Mouse (Mus musculus) CH12.LX (cell line): ENCODE measurements at regions not wholly inside any gene's neighbourhood (a gene's known extent, or its start where the extent isn't known, plus 50 kb on each side); places are given as distances from the start of the nearest gene placed in this dataset.

Experiments used
- DNase-seq: peaks from one replicate; pipeline ENCODE4 v3.0.0-alpha.2; 2013; ENCODE audit errors: extremely low read depth
- H3K27ac ChIP-seq: 2 replicates; pipeline ENCODE4 v1.5.1; 2012; ENCODE audit warnings: low read depth, mild to moderate bottlenecking, control low read depth, moderate library complexity; ENCODE audit not compliant: insufficient read depth
- H3K27me3 ChIP-seq: replicated peaks from 2 replicates; pipeline ENCODE3; 2012; ENCODE audit warnings: inconsistent platforms
- H3K36me3 ChIP-seq, 2 experiments: replicated peaks in 1 of 2; 2 replicates each; pipeline versions ENCODE3 to v1.6.1; 2012; ENCODE audit warnings: inconsistent platforms in 1 of 2, low read length in 1 of 2, mild to moderate bottlenecking in 1 of 2, mixed read lengths in 1 of 2, moderate library complexity in 1 of 2; ENCODE audit not compliant: control insufficient read depth in 1 of 2, insufficient read depth in 1 of 2
- H3K4me1 ChIP-seq, 2 experiments: 2 replicates each; pipeline ENCODE4 v1.6.1; 2012; ENCODE audit warnings: inconsistent platforms in 1 of 2, moderate library complexity in 1 of 2; ENCODE audit not compliant: insufficient read depth in 2 of 2, control insufficient read depth in 1 of 2
- H3K4me2 ChIP-seq: 2 replicates; pipeline ENCODE4 v1.6.1; 2012; ENCODE audit warnings: low read depth, mild to moderate bottlenecking, control low read depth; ENCODE audit not compliant: poor library complexity, insufficient read depth, severe bottlenecking
- H3K4me3 ChIP-seq, 3 experiments: fragments of 150-350 bp in 1 of 3; sonication (generic) in 1 of 3; replicated peaks in 1 of 3; 2 replicates each; pipeline versions ENCODE3 to v1.5.1; 2011 to 2012; ENCODE audit warnings: low read depth in 2 of 3, low read length in 2 of 3, mild to moderate bottlenecking in 2 of 3, moderate library complexity in 2 of 3, control low read depth in 1 of 3, improper control_type of control experiment in 1 of 3, inconsistent platforms in 1 of 3, mixed read lengths in 1 of 3; ENCODE audit not compliant: poor library complexity in 1 of 3
- H3K79me2 ChIP-seq: replicated peaks from 2 replicates; pipeline ENCODE4 v1.6.1; 2012; ENCODE audit warnings: mild to moderate bottlenecking, moderate library complexity; ENCODE audit not compliant: control insufficient read depth, poor library complexity, insufficient read depth, severe bottlenecking; ENCODE audit errors: extremely low read depth
- H3K9ac ChIP-seq: 2 replicates; pipeline ENCODE4 v1.6.1; 2012; ENCODE audit warnings: low read depth, mild to moderate bottlenecking, control low read depth, moderate library complexity; ENCODE audit not compliant: insufficient read depth
- H3K9me3 ChIP-seq: replicated peaks from 2 replicates; pipeline ENCODE3; 2012; ENCODE audit warnings: low read length, inconsistent platforms, mixed read lengths
- CHD1 ChIP-seq: IDR thresholded peaks from 2 replicates; pipeline ENCODE4 v1.6.1; 2012; ENCODE audit warnings: low read depth, low read length, improper control_type of control experiment, inconsistent platforms
- E2F4 ChIP-seq: IDR thresholded peaks from 2 replicates; pipeline ENCODE4 v1.6.1; 2011; ENCODE audit warnings: low read depth, low read length, improper control_type of control experiment; ENCODE audit not compliant: insufficient replicate concordance
- GABPA ChIP-seq: IDR thresholded peaks from 2 replicates; pipeline ENCODE4 v1.6.1; 2012; ENCODE audit warnings: low read depth, low read length, improper control_type of control experiment, inconsistent platforms; ENCODE audit not compliant: insufficient replicate concordance
- MAX ChIP-seq: IDR thresholded peaks from 2 replicates; pipeline ENCODE4 v1.6.1; 2011; ENCODE audit warnings: low read length, improper control_type of control experiment
- MEF2A ChIP-seq: IDR thresholded peaks from 2 replicates; pipeline ENCODE4 v1.6.1; 2014; ENCODE audit warnings: low read depth, mild to moderate bottlenecking, inconsistent platforms, low read length, improper control_type of control experiment, borderline replicate concordance
- MXI1 ChIP-seq: IDR thresholded peaks from 2 replicates; pipeline ENCODE4 v1.6.1; 2011; ENCODE audit warnings: mild to moderate bottlenecking, low read depth, low read length, improper control_type of control experiment
- MYC ChIP-seq: IDR thresholded peaks from 2 replicates; pipeline ENCODE4 v1.6.1; 2011; ENCODE audit warnings: low read depth, mild to moderate bottlenecking, improper control_type of control experiment, low read length
- NRF1 ChIP-seq: IDR thresholded peaks from 2 replicates; pipeline ENCODE4 v1.6.1; 2014; ENCODE audit warnings: low read depth, mild to moderate bottlenecking, inconsistent platforms, low read length, improper control_type of control experiment, moderate library complexity
- PAX5 ChIP-seq: IDR thresholded peaks from 2 replicates; pipeline ENCODE4 v1.6.1; 2012; ENCODE audit warnings: low read length, inconsistent platforms, mixed read lengths
- TBP ChIP-seq: conservative IDR thresholded peaks from 2 replicates; pipeline ENCODE4 v1.6.1; 2011; ENCODE audit warnings: low read depth, low read length, improper control_type of control experiment
- TCF12 ChIP-seq: IDR thresholded peaks from 2 replicates; pipeline ENCODE4 v1.6.1; 2014; ENCODE audit warnings: low read depth, mild to moderate bottlenecking, inconsistent platforms, low read length, improper control_type of control experiment
- UBTF ChIP-seq: IDR thresholded peaks from 2 replicates; pipeline ENCODE4 v1.6.1; 2012; ENCODE audit warnings: low read depth, mild to moderate bottlenecking, inconsistent platforms, low read length, improper control_type of control experiment, moderate library complexity
- USF1 ChIP-seq: IDR thresholded peaks from 2 replicates; pipeline ENCODE4 v1.6.1; 2014; ENCODE audit warnings: low read depth, mild to moderate bottlenecking, inconsistent platforms, low read length, improper control_type of control experiment
- ZKSCAN1 ChIP-seq: IDR thresholded peaks from 2 replicates; pipeline ENCODE4 v1.6.1; 2012; ENCODE audit warnings: low read depth, inconsistent platforms, low read length, improper control_type of control experiment, borderline replicate concordance
- ZMIZ1 ChIP-seq: IDR thresholded peaks from 2 replicates; pipeline ENCODE4 v1.6.1; 2012; ENCODE audit warnings: low read depth, mild to moderate bottlenecking, inconsistent platforms, low read length, improper control_type of control experiment
- ZNF384 ChIP-seq: IDR thresholded peaks from 2 replicates; pipeline ENCODE4 v1.6.1; 2012; ENCODE audit warnings: low read depth, low read length, improper control_type of control experiment, inconsistent platforms
- dilution Hi-C: fragments of 300-500 bp; cut with MboI; formaldehyde crosslinking; loops from 2 replicates; pipeline ENCODE4 v1.14.3; 2020; ENCODE audit warnings: low sequenced_read_pairs; ENCODE audit not compliant: extremely low pct_unique_long_range_greater_than_20kb, extremely low pct_ligation_motif_present
- in situ Hi-C: fragments of 300-500 bp; cut with MboI; formaldehyde crosslinking; loops from 3 replicates; pipeline ENCODE4 v1.14.3; 2019; ENCODE audit warnings: low sequenced_read_pairs, low pct_ligation_motif_present, low pct_unique_long_range_greater_than_20kb, mixed read lengths

- in situ Hi-C loops (no loop called here), dilution Hi-C loops (no loop called here)
- no peak for TF ChIP-seq TCF12
- no peak for TF ChIP-seq MYC
- no peak for TF ChIP-seq USF1
- no peak for TF ChIP-seq ZKSCAN1
- no peak for TF ChIP-seq NRF1
- TF ChIP-seq MXI1, result no peak
- TF ChIP-seq ZMIZ1, result no peak
- TF ChIP-seq MEF2A, result no peak
- peaks cover 6% of the 10 kb centered on the region for H3K9me3 ChIP-seq
- no peaks in the 10 kb centered on the region for H3K4me1 ChIP-seq
- no peak for DNase-seq
- H3K79me2 ChIP-seq, result no peaks in the 10 kb centered on the region
- H3K36me3 ChIP-seq, result no peaks in the 10 kb centered on the region
- H3K9ac ChIP-seq, result no peak overlapping the region
- H3K27ac ChIP-seq, result no peak overlapping the region
- H3K27me3 ChIP-seq, result no peaks in the 10 kb centered on the region
- H3K4me3 ChIP-seq, result no peak overlapping the region
- no peak overlapping the region for H3K4me2 ChIP-seq
These were observed 491.9 kb downstream of the Dcdc2c start for GRCm38 (mm10) chr12:28060281-28060680.

- no peaks in the 10 kb centered on the region for H3K79me2 ChIP-seq
- H3K9me3 ChIP-seq, result peaks cover 14% of the 10 kb centered on the region
- no peak for DNase-seq
- no peak overlapping the region for H3K9ac ChIP-seq
- no peaks in the 10 kb centered on the region for H3K4me1 ChIP-seq
- dilution Hi-C loops, result no loop called here
- H3K4me3 ChIP-seq, result no peak overlapping the region
- H3K36me3 ChIP-seq, result no peaks in the 10 kb centered on the region
- in situ Hi-C loops, result no loop called here
- H3K27ac ChIP-seq, result no peak overlapping the region
- H3K4me2 ChIP-seq, result no peak overlapping the region
- TF ChIP-seq MYC (no peak), MAX (no peak), GABPA (no peak), E2F4 (no peak), CHD1 (no peak), UBTF (no peak), ZNF384 (no peak), PAX5 (no peak), TBP (no peak)
- no peaks in the 10 kb centered on the region for H3K27me3 ChIP-seq
These were observed 496.5 kb downstream of the Dcdc2c start for GRCm38 (mm10) chr12:28055518-28056280.
